Mouse (Mus musculus) neural tube, embryonic 11.5 days (tissue): ENCODE data around the gene 1700001K19Rik. TPM values are rescaled to one million over a fixed set of nuclear protein-coding genes. Genes with fewer than 3 reads are reported as not detected.
"Not testable (repeated sequence)": the region's sequence is repeated elsewhere in the genome, so short reads cannot be mapped to it uniquely, and the experiment has no call there.

Experiments
- ATAC-seq: fragments of 200-750 bp; cut with Nextera tagmentation; 2 replicates; pipeline ENCODE4 v1.8.0; 2017; ENCODE audit warnings: moderate number of reproducible peaks, mild to moderate bottlenecking, moderate TSS enrichment, moderate library complexity; ENCODE audit not compliant: insufficient read depth, low FRiP score, low TSS enrichment
- DNase-seq: peaks from one replicate; pipeline ENCODE4 v3.0.0-alpha.2; 2015; ENCODE audit warnings: low spot score
- H3K27ac ChIP-seq: fragments of 300-500 bp; sonication (generic); 2 replicates; pipeline ENCODE4 v1.5.1; 2014; ENCODE audit warnings: low read depth, mild to moderate bottlenecking, low read length
- H3K27me3 ChIP-seq: fragments of 300-500 bp; sonication (generic); 2 replicates; pipeline ENCODE4 v1.6.1; 2014; ENCODE audit warnings: mild to moderate bottlenecking, low read length, mixed read lengths; ENCODE audit not compliant: control insufficient read depth, insufficient read depth
- H3K36me3 ChIP-seq: fragments of 300-500 bp; sonication (generic); 2 replicates; pipeline ENCODE4 v1.6.1; 2014; ENCODE audit warnings: mild to moderate bottlenecking, low read length, moderate library complexity, mixed read lengths; ENCODE audit not compliant: control insufficient read depth, insufficient read depth
- H3K4me1 ChIP-seq: fragments of 300-500 bp; sonication (generic); 2 replicates; pipeline ENCODE4 v1.6.1; 2014; ENCODE audit warnings: low read length, mixed read lengths; ENCODE audit not compliant: control insufficient read depth, insufficient read depth
- H3K4me2 ChIP-seq: fragments of 300-500 bp; sonication (generic); 2 replicates; pipeline ENCODE4 v1.6.1; 2014; ENCODE audit warnings: low read depth, mild to moderate bottlenecking, moderate library complexity
- H3K4me3 ChIP-seq: fragments of 300-500 bp; sonication (generic); 2 replicates; pipeline ENCODE4 v1.5.1; 2014; ENCODE audit warnings: low read depth, low read length
- H3K9ac ChIP-seq: fragments of 300-500 bp; sonication (generic); 2 replicates; pipeline ENCODE4 v1.6.1; 2014; ENCODE audit warnings: mild to moderate bottlenecking, low read length
- H3K9me3 ChIP-seq: fragments of 300-500 bp; sonication (generic); 2 replicates; pipeline ENCODE4 v1.6.1; 2016; ENCODE audit warnings: low read length; ENCODE audit not compliant: control insufficient read depth
- whole genome bisulfite sequencing: fragments of 180-500 bp; shearing (Covaris S2); extraction: QIAGEN DNeasy Blood & Tissue Kit; methylation state at CpG from one replicate; pipeline ENCODE4 v1.1.7; 2014; 5-methylcytosine and 5-hydroxymethylcytosine counted together
- polyA plus RNA-seq: library from polyadenylated mRNA; unstranded; fragments of >200 nt; fragmentation: Nextera tagmentation; extraction: Ambion mirVana; gene quantifications from 2 replicates; pipeline ENCODE4 v1.2.1, GENCODE M21; 2014

1700001K19Rik gene
- polyA plus RNA-seq, 1 experiment from 2014 or later, result not detected

DNA sequence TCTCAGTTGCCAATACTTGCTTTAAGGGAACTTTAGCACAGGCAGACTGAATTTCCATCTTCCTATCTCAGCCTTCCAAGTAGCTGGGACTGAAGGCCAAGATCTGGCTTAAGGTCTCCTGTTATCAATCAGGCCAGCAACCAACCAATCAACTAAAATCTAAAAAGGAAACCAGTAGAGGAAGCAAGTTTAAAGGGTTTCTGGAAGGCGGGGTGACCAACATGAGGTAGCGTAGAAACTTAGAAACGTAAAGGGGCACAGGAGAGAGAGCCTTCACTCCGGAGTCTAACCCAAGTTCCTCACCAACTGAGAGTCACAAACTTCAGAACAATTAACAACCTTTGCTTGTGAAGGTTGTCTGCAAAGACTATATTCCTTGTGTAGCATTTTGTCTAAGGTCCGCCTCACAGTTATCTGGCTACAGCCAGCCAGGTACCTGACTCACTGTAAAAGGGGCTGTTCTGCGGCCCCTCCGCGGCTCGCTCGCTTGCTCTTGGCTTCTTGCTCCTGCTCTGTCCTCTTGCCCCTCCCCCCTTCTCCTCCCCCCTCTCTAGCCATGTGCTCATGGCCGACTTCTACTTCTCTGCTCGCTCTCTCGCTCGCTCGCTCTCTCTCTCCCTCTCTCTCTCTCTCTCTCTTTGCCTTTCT lies 16.2 kb upstream of the 1700001K19Rik start:
- no peak overlapping the region for H3K4me3 ChIP-seq
- ATAC-seq, result no peak
- H3K27ac ChIP-seq, result no peak overlapping the region
- H3K9me3 ChIP-seq, result no peaks in the 10 kb centered on the region
- H3K4me2 ChIP-seq, result no peak overlapping the region
- H3K36me3 ChIP-seq, result no peaks in the 10 kb centered on the region
- no peak overlapping the region for H3K9ac ChIP-seq
- peaks cover 12% of the 10 kb centered on the region; the same call in 1 of the 2 replicates for H3K4me1 ChIP-seq
- DNase-seq, result peak; percentile 16
- H3K27me3 ChIP-seq, result no peaks in the 10 kb centered on the region
- WGBS, result 41% methylated on average over 14 of the region's 15 CpGs

DNA sequence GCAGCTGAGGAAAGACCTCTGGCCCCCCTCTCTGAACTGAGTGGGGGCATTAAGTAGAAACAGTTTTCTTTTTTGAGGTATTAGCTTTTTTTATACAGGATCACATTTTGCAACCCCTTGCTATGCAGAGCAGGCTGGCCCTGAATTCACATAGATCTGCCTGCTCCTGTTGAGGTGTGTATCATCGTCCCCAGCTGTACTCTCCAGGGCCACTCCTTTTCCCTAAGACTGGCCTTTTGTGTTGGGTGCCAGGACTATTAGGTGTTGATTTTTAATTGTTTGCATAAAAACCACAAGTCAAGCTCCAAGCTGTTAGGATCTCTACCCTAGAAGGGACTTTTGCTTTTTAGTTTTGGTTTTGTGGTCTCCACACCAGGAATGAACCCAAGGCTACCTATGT lies 15.7 kb upstream of the 1700001K19Rik start:
- Histone ChIP-seq H3K27ac (no peak overlapping the region), H3K36me3 (no peaks in the 10 kb centered on the region; the same call in 1 of the 2 replicates), H3K9me3 (no peaks in the 10 kb centered on the region), H3K27me3 (no peaks in the 10 kb centered on the region), H3K4me3 (no peak overlapping the region), H3K4me2 (no peak overlapping the region), H3K9ac (no peak overlapping the region), H3K4me1 (peaks cover 12% of the 10 kb centered on the region; the same call in 1 of the 2 replicates)
- ATAC-seq (no peak), DNase-seq (no peak)
- WGBS, result 79% methylated on average over 1 of the region's 1 CpGs

DNA sequence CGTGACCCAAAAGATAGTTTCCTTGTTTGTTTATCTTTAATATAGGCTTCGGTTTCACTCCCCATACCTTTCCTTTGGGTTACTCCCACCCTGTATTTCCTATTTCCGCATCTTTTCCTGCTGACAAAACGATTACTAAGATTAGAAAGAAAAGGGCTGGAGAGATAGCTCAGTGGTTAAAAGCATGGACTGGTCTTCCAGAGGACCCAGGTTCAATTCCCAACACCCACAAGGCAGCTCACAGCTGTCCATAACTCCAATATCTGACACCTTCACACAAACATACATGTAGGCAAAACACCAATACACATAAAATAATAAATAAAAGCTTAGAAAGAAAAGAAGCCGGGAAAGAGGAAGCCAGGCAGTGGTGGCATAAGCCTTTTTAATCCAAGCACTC lies 15.0 kb upstream of the 1700001K19Rik start:
- Histone ChIP-seq H3K9me3 (no peaks in the 10 kb centered on the region), H3K27ac (no peak overlapping the region), H3K9ac (no peak overlapping the region), H3K4me3 (no peak overlapping the region), H3K36me3 (peaks cover 3% of the 10 kb centered on the region; the same call in 1 of the 2 replicates), H3K4me1 (peaks cover 12% of the 10 kb centered on the region; the same call in 1 of the 2 replicates), H3K4me2 (no peak overlapping the region), H3K27me3 (no peaks in the 10 kb centered on the region)
- WGBS, result 79% methylated on average over 5 of the region's 5 CpGs
- DNase-seq, result peak; percentile 4
- ATAC-seq, result no peak

DNA sequence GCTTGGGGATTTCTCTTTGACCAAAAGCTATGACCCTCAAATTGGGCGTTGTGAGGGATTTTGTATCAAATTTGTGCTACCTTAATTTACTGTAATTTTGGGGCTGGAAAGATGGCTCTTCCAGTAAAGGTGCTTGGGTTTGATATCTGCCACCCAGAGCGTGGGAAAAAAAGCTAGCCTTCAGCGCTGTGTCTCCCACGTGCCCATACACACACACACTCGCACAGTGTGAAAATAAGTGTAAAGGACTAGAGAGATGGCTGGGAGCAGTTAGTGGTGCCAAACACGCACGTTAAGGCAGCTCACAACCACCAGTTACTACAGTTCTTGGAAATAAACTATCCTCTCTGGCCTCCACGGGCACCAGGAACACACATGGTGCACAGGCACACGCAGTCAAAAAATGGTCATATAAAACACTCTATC lies 14.6 kb upstream of the 1700001K19Rik start:
- H3K9ac ChIP-seq, result peak overlapping the region; percentile 85
- peak overlapping the region; percentile 100 for H3K4me3 ChIP-seq
- H3K27ac ChIP-seq, result no peak overlapping the region
- no peaks in the 10 kb centered on the region for H3K9me3 ChIP-seq
- H3K27me3 ChIP-seq, result no peaks in the 10 kb centered on the region
- peaks cover 3% of the 10 kb centered on the region; the same call in 1 of the 2 replicates for H3K36me3 ChIP-seq
- peak overlapping the region; percentile 76 for H3K4me2 ChIP-seq
- DNase-seq (peak; percentile 11), ATAC-seq (no peak)
- WGBS, result 59% methylated on average over 9 of the region's 9 CpGs
- H3K4me1 ChIP-seq, result peaks cover 12% of the 10 kb centered on the region; the same call in 1 of the 2 replicates

DNA sequence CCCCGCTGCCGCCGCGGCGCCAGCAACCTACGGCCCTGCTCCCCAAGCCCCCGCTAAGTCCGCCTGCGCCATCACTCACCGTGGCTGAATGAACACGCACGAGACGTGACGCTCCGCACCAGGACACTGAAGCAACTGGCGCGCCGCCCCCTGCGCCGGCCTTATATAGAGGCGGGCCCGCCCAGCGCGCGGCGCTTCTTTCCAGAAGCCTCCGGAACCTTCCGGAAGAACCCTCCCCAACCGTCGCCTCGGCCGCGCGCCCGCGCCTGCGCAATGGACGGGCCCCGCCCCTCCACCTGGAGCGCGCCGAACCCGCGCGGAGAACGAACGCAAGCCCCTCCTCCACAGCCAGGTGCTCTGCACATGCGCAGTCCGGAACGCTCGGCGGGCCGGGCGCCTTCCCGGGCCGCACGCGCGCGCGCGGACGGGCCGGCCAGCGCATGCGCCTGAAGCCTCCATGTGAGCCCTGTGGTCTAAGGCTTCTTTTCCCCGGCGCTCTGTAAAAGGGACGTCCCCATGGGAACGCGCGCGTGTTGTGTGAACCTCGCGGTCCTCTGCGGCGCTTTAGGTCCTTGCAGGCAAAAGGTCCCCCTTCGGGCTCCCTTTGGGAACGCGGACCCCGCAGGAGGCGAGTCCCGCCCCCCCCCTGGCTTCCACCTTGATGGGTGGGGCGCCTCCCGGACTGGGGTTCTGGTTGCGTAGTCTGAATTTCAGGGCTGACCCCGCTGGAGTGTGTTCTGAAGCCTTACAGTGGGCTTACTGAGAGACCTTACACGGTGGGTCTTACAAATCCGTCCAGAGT lies 14.0 kb upstream of the 1700001K19Rik start:
- Histone ChIP-seq H3K4me1 (peaks cover 12% of the 10 kb centered on the region; the same call in 1 of the 2 replicates), H3K27ac (peak overlapping the region; percentile 96), H3K27me3 (no peaks in the 10 kb centered on the region), H3K36me3 (peaks cover 3% of the 10 kb centered on the region; the same call in 1 of the 2 replicates), H3K4me3 (peak overlapping the region; percentile 100), H3K9me3 (no peaks in the 10 kb centered on the region), H3K4me2 (peak overlapping the region; percentile 76), H3K9ac (peak overlapping the region; percentile 99)
- DNase-seq (peak; percentile 98), ATAC-seq (peak; percentile 92)
- WGBS, result under 1% methylated on average over 89 of the region's 89 CpGs

DNA sequence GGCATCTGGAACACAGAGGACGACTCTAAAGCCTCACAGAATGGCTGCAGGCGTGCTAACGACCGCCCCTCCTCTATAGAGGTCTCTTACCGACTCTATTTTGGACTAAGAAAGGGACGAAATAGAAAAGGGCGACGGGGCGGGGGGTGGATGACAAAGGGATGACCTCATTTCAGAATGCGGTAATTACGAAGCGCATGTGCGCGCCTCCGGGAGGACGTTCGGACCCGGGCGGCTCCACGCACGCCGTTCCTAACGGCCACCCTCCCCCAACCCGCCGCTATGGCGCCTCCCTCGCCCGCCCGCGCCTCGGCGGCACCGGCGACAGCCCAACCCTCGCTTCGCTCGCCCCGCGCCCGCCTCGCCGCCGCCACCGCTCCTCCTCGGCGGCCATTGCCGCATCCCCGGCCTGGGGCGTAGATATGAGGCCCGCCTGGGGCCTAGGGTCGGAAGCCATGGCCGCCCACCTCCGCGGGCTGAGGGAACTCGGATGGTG lies 13.3 kb upstream of the 1700001K19Rik start:
- DNase-seq, result peak; percentile 73
- no peaks in the 10 kb centered on the region for H3K27me3 ChIP-seq
- peak overlapping the region; percentile 100 for H3K4me3 ChIP-seq
- H3K9me3 ChIP-seq, result no peaks in the 10 kb centered on the region
- H3K27ac ChIP-seq, result peak overlapping the region; percentile 96
- H3K4me2 ChIP-seq, result peak overlapping the region; percentile 56
- peaks cover 12% of the 10 kb centered on the region; the same call in 1 of the 2 replicates for H3K4me1 ChIP-seq
- peak; percentile 67 for ATAC-seq
- under 1% methylated on average over 45 of the region's 55 CpGs for WGBS
- peaks cover 4% of the 10 kb centered on the region for H3K36me3 ChIP-seq
- peak overlapping the region; percentile 99 for H3K9ac ChIP-seq

DNA sequence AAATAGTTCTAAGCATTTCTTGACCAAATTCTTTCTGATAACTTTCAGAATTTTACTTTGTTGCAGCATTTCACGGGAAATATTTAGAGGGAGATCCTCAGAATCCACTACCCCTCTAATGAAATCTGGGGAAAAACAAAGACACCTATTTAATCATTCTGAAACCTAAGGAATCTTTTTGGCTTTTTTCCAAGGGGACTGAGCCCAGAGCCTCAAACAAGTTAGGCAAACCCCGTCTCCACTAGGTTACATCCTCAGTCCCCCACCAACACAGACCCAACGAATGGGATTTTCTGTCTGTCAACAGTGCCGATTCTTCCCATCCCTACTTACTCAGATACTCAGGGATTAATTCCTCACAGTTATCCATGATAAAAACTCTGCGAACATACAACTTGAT lies 11.0 kb upstream of the 1700001K19Rik start:
- not testable (repeated sequence) for H3K4me3 ChIP-seq, H3K4me2 ChIP-seq, ATAC-seq, H3K27me3 ChIP-seq, DNase-seq, H3K27ac ChIP-seq, H3K9me3 ChIP-seq, H3K9ac ChIP-seq
- Histone ChIP-seq H3K36me3 (peaks cover 15% of the 10 kb centered on the region), H3K4me1 (peaks cover 12% of the 10 kb centered on the region; the same call in 1 of the 2 replicates)
- WGBS, result 87% methylated on average over 5 of the region's 5 CpGs

DNA sequence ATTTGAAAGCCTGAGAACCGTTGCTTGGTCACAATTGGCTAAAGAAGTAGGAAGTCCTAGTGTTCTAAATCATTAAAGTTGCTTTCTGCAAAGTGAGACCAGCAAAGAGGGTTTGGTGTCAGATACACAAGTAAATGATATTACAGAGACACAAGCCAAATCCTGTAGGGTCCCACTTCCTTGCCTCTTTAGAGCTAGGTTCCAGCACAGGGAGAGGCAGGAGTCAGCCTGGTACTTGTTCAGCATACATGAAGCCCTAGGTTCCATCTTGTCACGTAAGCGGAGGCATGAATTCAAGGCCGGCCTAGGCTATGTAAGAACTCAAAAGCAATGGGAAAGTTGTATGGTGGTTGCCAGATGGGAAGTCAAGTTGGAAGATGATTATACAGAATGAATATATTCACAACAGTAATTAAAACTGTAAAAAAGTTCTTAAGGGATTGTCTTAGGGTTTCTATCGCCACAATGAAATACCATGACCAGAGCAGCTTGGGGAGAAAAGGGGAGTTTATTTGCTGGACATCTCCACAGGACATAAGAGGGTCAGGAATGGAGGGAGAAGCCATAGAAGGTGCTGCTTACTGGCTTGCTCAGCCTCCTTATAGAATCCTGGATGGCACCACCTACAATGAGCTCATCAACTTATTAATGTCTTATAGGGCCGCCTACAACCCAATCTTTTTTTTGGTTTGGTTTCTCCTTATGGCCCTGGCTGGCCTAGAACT lies 7.7 kb upstream of the 1700001K19Rik start:
- H3K9me3 ChIP-seq, result no peaks in the 10 kb centered on the region
- DNase-seq, result no peak
- no peaks in the 10 kb centered on the region for H3K27me3 ChIP-seq
- H3K4me1 ChIP-seq, result peaks cover 6% of the 10 kb centered on the region; the same call in 1 of the 2 replicates
- H3K36me3 ChIP-seq, result peaks cover 18% of the 10 kb centered on the region
- H3K27ac ChIP-seq, result no peak overlapping the region
- 91% methylated on average over 6 of the region's 6 CpGs for WGBS
- no peak for ATAC-seq
- no peak overlapping the region for H3K4me3 ChIP-seq
- H3K9ac ChIP-seq, result no peak overlapping the region
- no peak overlapping the region for H3K4me2 ChIP-seq
